Mouse (Mus musculus) lung, embryonic 15.5 days (tissue): ENCODE results near the gene Sgcd. TPM values are rescaled to one million over a fixed set of nuclear protein-coding genes. Genes with fewer than 3 reads are reported as not detected.

Experiments used
- ATAC-seq: fragments of 200-750 bp; cut with Nextera tagmentation; 2 replicates; pipeline ENCODE4 v1.8.0; 2017; ENCODE audit warnings: moderate number of reproducible peaks, borderline replicate concordance; ENCODE audit not compliant: low FRiP score, low TSS enrichment; ENCODE audit errors: extremely low read depth
- H3K27ac ChIP-seq: fragments of 300-500 bp; sonication (generic); 2 replicates; pipeline ENCODE4 v1.5.1; 2015; ENCODE audit warnings: moderate library complexity, mild to moderate bottlenecking, inconsistent platforms
- H3K27me3 ChIP-seq: fragments of 300-500 bp; sonication (generic); 2 replicates; pipeline ENCODE4 v1.6.1; 2015; ENCODE audit warnings: inconsistent platforms
- H3K36me3 ChIP-seq: fragments of 300-500 bp; sonication (generic); 2 replicates; pipeline ENCODE4 v1.6.1; 2015; ENCODE audit warnings: inconsistent platforms
- H3K4me1 ChIP-seq: fragments of 300-500 bp; sonication (generic); 2 replicates; pipeline ENCODE4 v1.6.1; 2015; ENCODE audit warnings: inconsistent platforms
- H3K4me2 ChIP-seq: fragments of 300-500 bp; sonication (generic); 2 replicates; pipeline ENCODE4 v1.6.1; 2015; ENCODE audit warnings: inconsistent platforms, mild to moderate bottlenecking, moderate library complexity
- H3K4me3 ChIP-seq: fragments of 300-500 bp; sonication (generic); 2 replicates; pipeline ENCODE4 v1.5.1; 2015; ENCODE audit warnings: mild to moderate bottlenecking, inconsistent platforms
- H3K9ac ChIP-seq: fragments of 300-500 bp; sonication (generic); 2 replicates; pipeline ENCODE4 v1.6.1; 2015; ENCODE audit warnings: inconsistent platforms
- H3K9me3 ChIP-seq: fragments of 300-500 bp; sonication (generic); 2 replicates; pipeline ENCODE4 v1.6.1; 2016; ENCODE audit warnings: inconsistent platforms
- WGBS: fragments of 180-500 bp; shearing (Covaris S2); methylation state at CpG from one replicate; pipeline ENCODE4 v1.1.7; 2015; 5-methylcytosine and 5-hydroxymethylcytosine counted together
- polyA plus RNA-seq: library from polyadenylated mRNA; unstranded; fragments of >200 nt; fragmentation: Nextera tagmentation; extraction: Ambion mirVana; gene quantifications from 2 replicates; pipeline ENCODE4 v1.2.1, GENCODE M21; 2015

The Sgcd gene
- polyA plus RNA-seq, 1 experiment from 2014 or later = 2.6 TPM

DNA sequence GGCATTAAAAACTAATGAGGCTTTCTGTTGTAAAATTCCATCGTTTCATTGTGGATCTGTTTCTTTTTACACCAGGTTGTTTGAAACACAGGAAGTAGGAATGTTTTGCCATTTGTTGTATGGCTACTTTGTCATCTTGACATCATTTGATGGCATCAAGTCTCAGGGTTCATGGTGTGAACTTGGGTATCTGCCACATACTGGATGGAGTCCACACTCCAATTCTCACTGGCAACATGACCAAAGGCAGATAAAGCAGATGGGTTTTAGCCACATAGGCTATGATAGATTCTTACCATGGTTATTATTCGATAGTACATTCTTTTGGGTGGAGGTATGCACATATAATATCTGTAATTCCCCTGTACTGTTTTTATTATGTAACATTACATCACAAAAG is 1106.3 kb downstream of the Sgcd start:
- Histone ChIP-seq H3K4me3 (no peak overlapping the region), H3K27ac (no peak overlapping the region), H3K9me3 (no peaks in the 10 kb centered on the region), H3K9ac (no peak overlapping the region), H3K4me1 (no peaks in the 10 kb centered on the region), H3K4me2 (no peak overlapping the region), H3K36me3 (no peaks in the 10 kb centered on the region), H3K27me3 (no peaks in the 10 kb centered on the region)
- WGBS = 65% methylated on average over 2 of the region's 2 CpGs
- ATAC-seq = no peak

DNA sequence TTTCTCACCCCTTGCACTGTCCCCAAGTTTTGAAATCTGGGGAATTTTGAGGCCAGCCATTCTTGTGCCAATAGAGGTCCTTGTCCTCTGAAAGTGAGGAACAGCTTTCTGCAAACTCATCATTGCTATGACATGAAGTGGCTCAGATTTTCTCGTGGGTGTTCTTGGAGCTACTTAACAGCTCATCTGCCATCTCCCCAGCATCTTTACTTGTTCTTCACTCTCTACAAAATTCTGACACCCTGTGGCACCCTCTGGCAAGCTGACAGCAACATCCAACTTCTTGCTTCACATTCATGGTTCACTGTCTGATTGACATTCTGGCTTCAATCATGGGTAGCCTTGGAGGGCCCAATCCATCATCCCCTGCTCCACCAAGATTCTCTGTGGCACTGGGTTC is 1113.0 kb downstream of the Sgcd start:
- Histone ChIP-seq H3K9ac (no peak overlapping the region), H3K36me3 (no peaks in the 10 kb centered on the region), H3K27me3 (no peaks in the 10 kb centered on the region), H3K4me2 (no peak overlapping the region), H3K27ac (no peak overlapping the region), H3K4me3 (no peak overlapping the region), H3K4me1 (no peaks in the 10 kb centered on the region), H3K9me3 (no peaks in the 10 kb centered on the region)
- WGBS = 55% methylated on average over 1 of the region's 1 CpGs
- no peak for ATAC-seq

DNA sequence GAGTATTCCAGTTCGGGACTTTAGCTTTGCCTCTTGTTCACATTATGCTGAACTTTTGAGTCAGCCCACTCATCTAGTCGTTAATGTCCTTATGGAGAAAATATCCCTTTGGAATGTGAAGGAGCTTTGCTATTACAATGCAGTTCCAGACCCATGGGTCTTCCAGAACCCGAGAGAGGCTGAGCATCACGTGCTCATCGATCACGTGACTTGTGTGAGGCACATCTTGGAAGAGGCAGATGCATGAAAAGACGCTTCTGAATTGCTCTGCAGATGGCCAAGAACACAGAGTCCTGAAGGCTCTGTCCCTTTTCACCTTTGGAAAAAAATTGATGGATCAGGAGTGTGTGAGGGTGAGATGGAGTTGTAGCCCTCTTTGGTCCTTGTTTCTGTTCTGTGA is 1120.2 kb downstream of the Sgcd start:
- H3K27me3 ChIP-seq = no peaks in the 10 kb centered on the region
- no peaks in the 10 kb centered on the region for H3K9me3 ChIP-seq
- H3K36me3 ChIP-seq = no peaks in the 10 kb centered on the region
- ATAC-seq = no peak
- H3K4me3 ChIP-seq = no peak overlapping the region
- no peak overlapping the region for H3K4me2 ChIP-seq
- H3K9ac ChIP-seq = no peak overlapping the region
- 72% methylated on average over 7 of the region's 7 CpGs for WGBS
- no peak overlapping the region for H3K27ac ChIP-seq
- no peaks in the 10 kb centered on the region for H3K4me1 ChIP-seq

DNA sequence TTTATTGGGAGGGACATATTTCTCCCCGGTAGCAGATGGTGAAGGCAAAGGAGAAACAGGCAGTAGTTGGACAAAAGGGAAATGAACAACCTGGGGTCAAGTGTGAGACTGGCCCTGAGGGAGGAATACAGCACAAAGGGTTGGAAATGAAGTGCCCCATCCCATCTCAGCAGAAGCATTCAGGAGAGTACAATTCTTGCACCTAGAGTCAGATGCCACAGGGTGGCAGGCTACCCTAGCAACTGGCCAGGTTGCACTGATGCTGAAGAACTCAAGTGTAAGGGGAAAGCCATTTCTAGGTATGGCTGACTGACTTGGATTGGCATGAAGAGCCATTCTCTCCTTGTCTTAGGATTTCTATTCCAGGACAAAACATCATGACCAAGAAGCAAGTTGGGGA is 1124.0 kb downstream of the Sgcd start:
- Histone ChIP-seq H3K27me3 (no peaks in the 10 kb centered on the region), H3K36me3 (no peaks in the 10 kb centered on the region), H3K9me3 (no peaks in the 10 kb centered on the region), H3K4me1 (no peaks in the 10 kb centered on the region), H3K9ac (no peak overlapping the region), H3K27ac (no peak overlapping the region), H3K4me3 (no peak overlapping the region), H3K4me2 (no peak overlapping the region)
- WGBS = 77% methylated on average over 1 of the region's 1 CpGs
- no peak for ATAC-seq

DNA sequence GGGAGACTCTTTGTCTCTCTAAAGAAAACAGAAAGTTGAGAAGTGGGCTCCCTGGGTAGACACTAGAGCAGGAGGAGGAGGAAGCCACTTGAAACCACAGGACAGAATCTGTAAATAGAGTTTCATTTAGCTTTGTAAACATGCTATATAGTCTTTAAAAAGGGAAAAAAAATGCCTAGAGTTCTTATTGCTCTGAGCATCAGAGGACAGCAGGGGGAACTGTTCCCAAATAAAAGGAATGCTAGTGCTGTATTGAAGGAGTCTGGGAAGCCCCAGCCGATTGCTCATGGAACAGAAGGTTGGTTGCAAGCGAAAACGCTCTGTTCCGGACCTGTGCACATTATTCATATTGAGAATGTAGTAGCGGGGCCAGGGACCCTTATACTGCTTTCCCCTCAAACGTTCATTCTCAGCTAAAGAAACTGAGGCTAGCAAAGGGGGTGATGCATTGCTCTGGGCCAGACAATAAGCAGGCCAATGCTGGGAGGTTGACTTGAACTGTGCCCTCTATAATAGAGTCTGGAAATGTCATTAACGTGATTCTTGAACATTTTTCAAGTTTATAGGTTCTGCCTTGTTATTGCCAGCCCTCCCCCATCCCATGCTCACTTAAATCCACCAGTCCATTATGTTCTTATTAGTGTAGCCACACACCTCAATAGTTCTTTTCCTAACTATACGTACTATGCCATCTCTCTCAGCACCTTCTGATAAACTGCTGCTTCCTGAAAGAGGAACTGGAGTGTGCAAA is 1140.4 kb downstream of the Sgcd start:
- Histone ChIP-seq H3K9me3 (no peaks in the 10 kb centered on the region), H3K4me2 (no peak overlapping the region), H3K27ac (no peak overlapping the region), H3K27me3 (no peaks in the 10 kb centered on the region), H3K36me3 (no peaks in the 10 kb centered on the region), H3K4me1 (peaks cover 10% of the 10 kb centered on the region; the same call in 1 of the 2 replicates), H3K9ac (no peak overlapping the region), H3K4me3 (no peak overlapping the region)
- 26% methylated on average over 8 of the region's 8 CpGs for WGBS
- ATAC-seq = peak; percentile 67; the same call in 1 of the 2 replicates

DNA sequence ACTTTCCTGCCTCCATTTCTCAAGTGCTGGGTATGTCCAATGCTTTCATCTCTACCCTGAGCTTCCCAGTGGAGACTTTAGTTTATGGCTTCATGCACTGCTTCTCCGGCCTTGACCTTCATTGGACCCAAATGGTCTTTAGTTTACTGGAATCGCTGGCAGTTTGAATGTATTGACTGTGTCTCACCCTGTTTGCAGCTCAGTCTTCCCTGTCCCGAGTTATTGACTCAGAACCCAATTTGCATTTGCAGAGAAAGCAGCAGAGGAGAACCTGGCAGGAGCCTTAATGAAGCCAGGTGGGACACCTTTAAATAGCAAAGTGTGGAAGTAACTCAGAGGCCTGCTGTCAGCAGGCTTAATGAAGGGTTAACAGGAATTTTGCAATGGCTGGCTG is 1140.9 kb downstream of the Sgcd start:
- Histone ChIP-seq H3K9ac (no peak overlapping the region), H3K27me3 (no peaks in the 10 kb centered on the region), H3K36me3 (no peaks in the 10 kb centered on the region), H3K27ac (no peak overlapping the region), H3K4me2 (no peak overlapping the region), H3K4me3 (no peak overlapping the region), H3K9me3 (no peaks in the 10 kb centered on the region), H3K4me1 (peaks cover 10% of the 10 kb centered on the region; the same call in 1 of the 2 replicates)
- ATAC-seq = no peak
- WGBS = 36% methylated on average over 3 of the region's 3 CpGs

DNA sequence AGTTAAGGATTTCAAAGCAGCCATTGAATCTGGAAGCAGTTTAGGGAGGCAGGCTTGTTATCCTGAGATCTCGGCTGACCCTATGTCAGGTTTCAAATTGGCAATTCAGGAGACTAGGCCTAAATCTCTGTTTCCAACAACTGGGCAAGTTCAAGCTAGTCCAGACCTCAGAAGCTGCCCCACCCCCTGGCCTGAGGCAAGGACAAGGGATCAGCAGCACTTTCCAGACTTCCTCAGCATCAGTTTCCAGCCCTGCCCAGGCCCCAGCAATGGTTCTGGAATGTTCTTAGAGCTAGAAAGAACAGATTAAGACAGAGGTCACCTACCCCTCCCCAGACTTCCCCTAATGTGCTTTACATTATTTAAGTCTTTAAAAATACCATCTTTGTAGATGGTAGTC is 1142.1 kb downstream of the Sgcd start:
- no peak for ATAC-seq
- Histone ChIP-seq H3K36me3 (no peaks in the 10 kb centered on the region), H3K9ac (no peak overlapping the region), H3K9me3 (no peaks in the 10 kb centered on the region), H3K27me3 (no peaks in the 10 kb centered on the region), H3K4me3 (no peak overlapping the region), H3K4me1 (peaks cover 13% of the 10 kb centered on the region; the same call in 1 of the 2 replicates), H3K27ac (no peak overlapping the region), H3K4me2 (no peak overlapping the region)
- 82% methylated on average over 1 of the region's 1 CpGs for WGBS
